Mouse (Mus musculus) heart, postnatal 10 days (tissue): ENCODE measurements around the gene Gm20538. TPM values are rescaled to one million over a fixed set of nuclear protein-coding genes. Genes with fewer than 3 reads are reported as not detected.

Source experiments
- DNase-seq, 2 experiments: peaks; one replicate each; pipeline ENCODE4 v3.0.0; 2021
- intact Hi-C: fragments of 180-260 bp; cut with DNase I; formaldehyde crosslinking; loops from one replicate; pipeline ENCODE4 v1.15.1; 2025
- total RNA-seq, 2 experiments: library from RNA; stranded (reverse); gene quantifications; 2 replicates each; pipeline ENCODE4 v1.2.3; 2021

Gene Gm20538
- total RNA-seq = not detected

GRCm38 (mm10) chr19:44552731-44553130 is at the start of gene Gm20538:
Gene Gm20538, minus strand, starts transcription at chr19:44552831.
- no peak for DNase-seq
- intact Hi-C loops = no loop called here

GRCm38 (mm10) chr19:44594180-44594579 is 41.5 kb upstream of the Gm20538 start:
- DNase-seq = no peak
- intact Hi-C loops = no loop called here

DNA sequence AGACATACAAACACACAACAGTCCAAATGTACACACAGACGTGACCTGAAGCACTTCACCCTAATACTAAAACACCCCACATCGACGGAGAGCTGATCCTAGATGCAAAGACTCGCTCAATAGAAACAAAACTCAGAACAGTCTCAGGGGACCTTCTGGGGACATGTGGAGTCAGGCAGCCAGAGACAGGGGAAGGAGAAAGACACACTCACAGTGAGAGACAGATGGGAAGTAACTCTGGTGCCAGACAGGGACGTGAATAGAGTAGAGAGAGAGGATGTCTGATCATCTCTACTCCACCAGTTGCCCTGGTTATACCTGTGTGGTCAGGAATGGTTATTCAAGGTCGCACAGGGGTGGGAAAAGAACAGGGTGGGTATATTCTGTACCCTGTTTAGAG is 39.0 kb upstream of the Gm20538 start:
- intact Hi-C loops = no loop called here
- DNase-seq = no peak

GRCm38 (mm10) chr19:44590992-44591391 is 38.4 kb upstream of the Gm20538 start:
- no peak for DNase-seq
- intact Hi-C loops = no loop called here

GRCm38 (mm10) chr19:44589591-44590223 is 37.1 kb upstream of the Gm20538 start:
- DNase-seq = no peak
- intact Hi-C loops = no loop called here

DNA sequence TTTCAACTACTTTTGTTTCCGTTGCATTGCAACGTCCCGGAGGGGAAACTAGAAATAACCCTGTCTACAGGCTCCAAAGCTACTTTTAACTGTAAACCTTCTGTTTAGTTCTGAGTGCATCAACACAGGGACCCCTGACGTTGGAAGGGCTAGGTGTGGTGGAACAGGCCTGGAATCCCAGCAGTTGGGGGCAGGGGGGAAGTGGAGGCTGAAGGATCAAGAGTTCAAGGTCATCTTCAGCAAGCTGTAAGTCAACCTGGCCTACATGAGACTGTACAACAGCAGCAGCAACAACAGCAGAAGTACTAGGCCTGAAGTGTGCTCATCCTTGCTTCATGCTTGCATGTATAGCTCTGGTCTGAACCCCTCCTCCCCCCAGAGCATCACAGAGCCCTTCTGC is 35.4 kb upstream of the Gm20538 start:
- intact Hi-C loops = no loop called here
- no peak for DNase-seq

DNA sequence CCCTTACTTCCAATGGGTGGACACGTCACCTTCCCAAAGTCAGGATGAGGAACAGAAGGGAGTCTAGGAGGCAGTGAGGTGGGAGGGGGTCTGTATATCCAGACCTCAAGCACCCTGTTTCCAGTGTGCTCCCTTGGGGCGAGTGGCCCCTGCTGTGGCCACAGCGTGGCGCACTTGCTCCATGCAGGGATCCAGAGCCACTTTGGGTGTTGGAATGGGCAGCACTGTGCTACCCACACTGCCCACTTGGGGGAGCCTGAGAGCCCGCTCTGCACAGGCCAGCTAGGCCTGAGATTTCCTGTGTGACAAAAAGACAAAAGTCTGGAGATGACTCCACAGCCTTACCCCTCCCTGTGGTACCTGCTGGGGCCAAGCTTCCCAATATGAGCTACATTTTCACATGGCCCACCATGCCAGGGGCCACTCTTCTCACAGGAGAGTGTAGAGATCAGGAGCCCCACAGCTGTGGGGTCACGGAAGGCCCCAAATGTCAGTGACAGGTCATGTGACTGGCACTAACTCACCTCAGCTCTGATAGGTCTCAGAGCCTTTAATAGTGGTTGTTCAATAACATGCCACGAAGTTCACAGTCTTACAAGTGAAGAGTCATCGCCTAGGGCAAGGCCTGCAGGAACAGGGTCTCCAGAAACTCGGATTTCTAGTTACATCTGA is 30.1 kb upstream of the Gm20538 start:
- DNase-seq = peak; percentile 92 to 96
- intact Hi-C loops = loop anchor here (1.0 to 2.0 kb wide), 3 partner anchors 170 to 313 kb away; no protein-coding TSS in a partner anchor

DNA sequence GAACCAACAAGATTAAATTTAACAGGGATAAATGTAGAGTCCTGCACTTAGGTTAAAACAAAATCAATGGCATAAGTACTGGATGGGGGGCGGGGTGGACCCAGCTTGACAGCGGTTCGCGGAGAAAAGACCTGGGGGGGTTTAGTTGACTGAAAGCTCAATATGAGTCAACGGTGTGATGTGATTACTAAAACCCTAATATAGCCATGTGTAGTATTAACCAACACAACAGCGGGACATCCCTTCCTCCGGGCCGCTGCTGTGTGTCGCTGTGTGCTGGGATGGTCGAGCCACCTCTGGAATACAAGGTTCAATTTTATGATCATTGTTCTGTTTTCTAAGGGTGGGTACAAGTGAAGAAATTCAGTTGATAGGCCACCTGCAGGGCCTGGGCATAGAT is 29.5 kb upstream of the Gm20538 start:
- intact Hi-C loops = loop anchor here (1.0 to 2.0 kb wide), 3 partner anchors 170 to 313 kb away; no protein-coding TSS in a partner anchor
- DNase-seq = no peak

DNA sequence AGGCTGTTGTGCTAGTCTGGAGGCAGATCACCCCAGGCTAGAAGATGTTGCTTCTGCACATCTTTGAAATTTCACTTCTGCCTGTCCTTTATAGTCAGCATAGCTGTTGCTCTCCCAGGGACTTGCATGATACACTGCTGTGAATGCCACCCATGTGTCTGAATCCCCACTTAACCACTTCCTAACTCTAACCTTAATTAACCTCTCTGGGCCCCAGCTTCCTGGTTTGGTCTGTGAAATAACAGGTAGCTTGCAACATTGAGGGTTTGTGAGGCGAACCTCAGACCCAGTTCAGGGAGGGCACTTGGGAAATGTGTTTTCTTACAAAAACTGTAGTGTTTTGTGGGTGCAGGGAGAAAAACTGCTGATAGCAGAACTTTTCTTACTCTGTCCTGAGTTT is 25.4 kb upstream of the Gm20538 start:
- intact Hi-C loops = no loop called here

GRCm38 (mm10) chr19:44576275-44576674 is 23.6 kb upstream of the Gm20538 start:
- no peak for DNase-seq
- intact Hi-C loops = no loop called here

More for the DNA sequence above, 25.4 kb upstream of the Gm20538 start:
- DNase-seq = no peak

GRCm38 (mm10) chr19:44567763-44568162 is 15.1 kb upstream of the Gm20538 start:
- intact Hi-C loops = no loop called here
- no peak for DNase-seq

DNA sequence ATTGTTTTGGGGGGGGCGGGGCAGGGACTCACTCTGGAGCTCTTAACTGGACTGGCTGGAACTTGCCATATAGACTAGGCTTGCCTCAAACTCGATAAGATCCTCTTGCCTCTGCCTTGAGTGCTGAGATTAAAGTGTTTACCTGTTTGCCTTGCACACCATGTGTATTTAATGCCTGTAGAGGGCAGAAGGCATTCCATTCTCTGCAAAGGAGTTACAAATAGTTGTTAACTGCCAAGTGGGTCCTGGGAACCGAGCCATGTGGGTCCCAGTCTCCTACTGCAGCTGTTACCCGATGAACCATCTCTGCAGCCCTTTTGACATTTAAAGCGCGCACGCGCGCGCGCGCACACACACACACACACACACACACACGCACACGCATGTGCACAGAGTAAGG is 11.4 kb upstream of the Gm20538 start:
- intact Hi-C loops = no loop called here
- DNase-seq = no peak

- peak; percentile 96 to 97 for DNase-seq
- intact Hi-C loops = no loop called here
Measured at GRCm38 (mm10) chr19:44562652-44563206, 10.1 kb upstream of the Gm20538 start, which contains the start of gene Hif1an. Gene Hif1an, plus strand, starts transcription at chr19:44562850.

GRCm38 (mm10) chr19:44554861-44555590 is 2.4 kb upstream of the Gm20538 start, which contains the start of gene Ndufb8:
Gene Ndufb8, minus strand, starts transcription at chr19:44555440.
- intact Hi-C loops = no loop called here
- peak; percentile 98 to 99 for DNase-seq

DNA sequence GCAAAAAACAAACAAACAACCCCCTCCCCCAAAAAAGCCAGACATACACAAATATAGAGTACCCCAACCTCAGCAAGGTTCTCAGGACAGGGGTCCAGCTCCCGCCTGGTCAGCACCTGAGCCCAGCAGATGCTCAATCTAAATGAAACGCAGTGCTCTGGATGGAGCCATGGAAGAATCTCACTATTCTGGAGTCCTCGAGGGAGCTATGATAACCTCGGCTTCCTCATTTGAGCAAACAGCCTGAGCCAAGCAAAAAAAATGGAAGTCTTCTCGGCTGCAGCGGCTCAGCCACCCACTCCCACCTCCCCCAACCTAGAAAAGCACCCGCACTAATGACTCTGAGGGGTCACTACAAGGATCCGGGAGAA is 1.8 kb upstream of the Gm20538 start:
- no peak for DNase-seq
- intact Hi-C loops = no loop called here

GRCm38 (mm10) chr19:44553286-44553685 is 655 bp upstream of the Gm20538 start:
- no peak for DNase-seq
- intact Hi-C loops = no loop called here

GRCm38 (mm10) chr19:44545321-44546041 is 7.2 kb downstream of the Gm20538 start, which contains the start of gene Sec31b:
Gene Sec31b, minus strand, starts transcription at chr19:44545864.
- DNase-seq = peak; percentile 63 to 71
- intact Hi-C loops = no loop called here

GRCm38 (mm10) chr19:44544775-44545174 is 7.9 kb downstream of the Gm20538 start:
- intact Hi-C loops = loop anchor here (5.0 kb wide), 1 partner anchor 72 kb away; no protein-coding TSS in a partner anchor
- peak; percentile 83 to 86 for DNase-seq

DNA sequence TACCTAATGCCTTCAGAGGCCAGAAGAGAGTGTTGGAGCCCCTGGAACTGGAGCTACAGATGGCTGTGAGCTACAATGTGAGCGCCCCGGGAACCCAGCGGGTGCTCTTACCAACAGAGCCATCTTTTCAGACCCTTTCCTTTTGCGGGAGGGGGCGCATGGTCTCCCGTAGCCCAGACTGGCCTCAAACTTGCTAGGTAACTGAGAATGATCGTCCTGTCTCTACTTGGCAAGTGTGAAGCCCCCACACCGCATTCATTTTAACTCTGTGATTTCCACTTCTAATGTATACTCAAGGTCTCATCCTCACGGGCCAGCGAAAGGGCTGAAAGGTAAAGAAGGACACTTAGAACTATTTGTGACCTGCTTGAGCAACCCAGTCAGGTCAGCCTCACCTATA is 8.3 kb downstream of the Gm20538 start:
- intact Hi-C loops = loop anchor here (5.0 kb wide), 1 partner anchor 72 kb away; no protein-coding TSS in a partner anchor
- no peak for DNase-seq

GRCm38 (mm10) chr19:44542694-44543178 is 9.9 kb downstream of the Gm20538 start:
- DNase-seq = no peak
- intact Hi-C loops = loop anchor here (5.0 kb wide), 1 partner anchor 70 kb away; no protein-coding TSS in a partner anchor
